Mouse (Mus musculus): ENCODE measurements around the gene Padi3. TPM values are rescaled to one million over a fixed set of nuclear protein-coding genes. Genes with fewer than 3 reads are reported as not detected.

Gene Padi3
- polyA plus RNA-seq, 1 experiment from 2014 or later = not detected

DNA sequence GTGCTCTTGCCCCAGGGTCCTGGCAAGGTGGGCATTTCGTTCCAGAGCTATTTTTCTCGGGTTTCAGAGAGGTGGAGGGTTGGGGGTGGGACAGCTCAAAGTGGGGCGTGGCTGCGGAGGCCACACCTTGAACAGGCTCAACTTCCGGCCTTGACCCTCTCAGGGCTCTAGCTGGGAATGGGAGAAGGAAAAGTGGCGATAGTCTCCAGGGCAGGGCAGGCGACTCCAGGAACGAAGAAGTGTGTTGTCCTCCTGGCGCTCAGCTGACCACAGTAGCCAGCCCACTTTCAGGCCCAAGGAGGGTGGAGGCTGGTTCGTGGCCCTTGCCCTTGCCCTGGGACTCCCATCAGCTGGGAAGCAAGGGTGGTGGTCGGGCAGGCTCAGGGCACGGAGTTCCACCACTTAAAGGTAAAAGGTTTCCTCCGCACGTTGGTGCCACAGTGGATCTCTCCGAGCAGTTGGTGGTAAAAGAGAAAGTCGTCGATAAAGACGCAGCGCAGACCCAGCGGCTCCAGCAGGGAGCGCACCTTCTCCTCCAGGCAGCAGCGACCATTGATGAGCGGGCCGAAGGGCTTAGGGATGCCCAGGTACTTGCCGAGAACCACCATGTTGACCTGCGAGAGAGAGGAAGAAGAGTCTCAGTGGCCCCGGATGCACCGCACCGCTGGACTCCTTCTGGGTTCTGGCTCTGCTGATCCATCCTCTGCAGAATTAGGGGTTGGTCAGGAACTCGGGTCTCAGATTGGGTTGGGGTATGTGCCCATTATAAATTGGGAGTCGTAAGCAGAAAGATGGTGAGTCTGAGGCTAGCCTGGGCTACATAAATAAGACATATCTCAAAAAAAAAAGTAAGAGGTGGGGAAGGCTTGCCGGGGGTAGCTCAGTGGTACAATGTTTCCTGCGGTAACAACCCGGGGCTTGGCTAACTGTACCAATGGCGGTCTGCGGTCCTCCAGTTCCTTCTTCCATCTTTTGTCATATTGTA lies 4.1 kb upstream of the Padi3 start:
- ATAC-seq (replicated peaks) = no peak
- Histone ChIP-seq H3K27me3 (0 out of 2 replicates have a peak, but pooled peaks cover 7% of the 10 kb centered on the region), H3K36me3 (no peaks in the 10 kb centered on the region), H3K9ac (replicated peaks) (no peak overlapping the region), H3K4me3 (peak overlapping the region; percentile 22), H3K27ac (replicated peaks) (no peak overlapping the region), H3K4me1 (peaks cover 15% of the 10 kb centered on the region), H3K4me2 (replicated peaks) (peak overlapping the region; percentile 36), H3K9me3 (no peaks in the 10 kb centered on the region)
- WGBS = 26% methylated on average over 36 of the region's 36 CpGs

DNA sequence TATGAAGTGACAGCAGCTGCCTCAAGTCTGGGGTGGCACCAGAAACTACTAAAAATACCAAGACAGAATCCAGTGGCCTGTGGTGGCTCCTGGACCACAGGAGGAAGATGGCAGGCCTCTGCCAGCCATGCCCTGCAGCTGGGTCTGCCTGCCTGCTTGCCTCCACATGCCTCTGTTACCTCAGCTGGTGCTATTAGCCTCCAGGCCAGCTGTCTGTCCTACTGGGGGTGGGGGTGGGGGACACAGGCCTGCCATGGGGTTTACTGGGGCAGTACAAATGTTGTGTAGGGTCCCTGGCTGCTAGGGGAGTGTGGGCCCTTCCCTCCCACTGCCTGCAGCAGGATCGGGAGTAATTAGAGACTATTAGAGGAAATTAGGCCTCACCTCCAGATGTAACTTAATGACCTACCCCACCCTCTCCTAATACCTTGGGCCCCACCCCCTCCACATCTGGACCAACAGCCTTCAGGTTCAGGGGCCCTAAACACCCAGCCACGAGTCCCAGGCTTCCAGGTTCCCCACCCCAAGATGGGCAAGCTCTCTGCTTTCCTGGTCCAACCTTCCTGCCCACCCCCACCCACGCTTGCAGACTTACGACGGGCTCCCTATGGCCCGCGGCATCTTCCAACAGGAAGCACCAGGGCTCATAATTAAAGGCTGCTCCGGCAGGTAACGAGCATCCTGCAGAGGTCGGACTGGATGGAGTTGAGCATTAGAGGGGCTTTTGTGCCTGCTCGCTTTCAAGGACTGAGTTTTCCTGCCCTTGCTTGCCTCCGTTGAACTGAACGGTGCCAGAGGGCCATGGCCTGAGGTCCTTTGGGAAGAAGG lies 3.1 kb upstream of the Padi3 start:
- Histone ChIP-seq H3K4me1 (peaks cover 15% of the 10 kb centered on the region), H3K9ac (replicated peaks) (no peak overlapping the region), H3K36me3 (no peaks in the 10 kb centered on the region), H3K4me3 (no peak overlapping the region), H3K9me3 (no peaks in the 10 kb centered on the region), H3K4me2 (replicated peaks) (peak overlapping the region; percentile 36; the same call in 1 of the 2 replicates), H3K27me3 (0 out of 2 replicates have a peak, but pooled peaks cover 7% of the 10 kb centered on the region), H3K27ac (replicated peaks) (no peak overlapping the region)
- ATAC-seq (replicated peaks) = no peak
- WGBS = 21% methylated on average over 13 of the region's 13 CpGs

DNA sequence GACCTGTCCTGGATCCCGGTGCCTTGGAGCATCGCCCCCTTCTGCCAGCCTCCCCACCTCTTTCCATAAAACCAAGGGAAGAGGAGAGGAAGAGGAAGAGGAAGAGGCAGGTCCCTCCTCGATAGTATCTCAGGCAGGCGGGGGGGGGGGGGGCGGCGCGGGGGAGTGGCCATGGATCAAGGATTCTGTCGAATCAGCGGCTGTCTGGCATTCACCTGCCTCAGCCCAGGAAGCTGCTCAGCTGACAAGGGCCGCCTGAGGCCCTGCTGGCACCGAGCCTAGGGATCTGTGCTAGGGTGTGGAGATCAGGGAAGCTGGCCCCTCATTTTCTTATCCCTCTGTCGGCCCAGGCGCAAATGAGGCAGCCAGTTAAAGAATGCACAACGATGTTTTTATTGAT lies 2.2 kb upstream of the Padi3 start:
- Histone ChIP-seq H3K4me2 (replicated peaks) (no peak overlapping the region), H3K9me3 (no peaks in the 10 kb centered on the region), H3K27me3 (0 out of 2 replicates have a peak, but pooled peaks cover 7% of the 10 kb centered on the region), H3K36me3 (no peaks in the 10 kb centered on the region), H3K27ac (replicated peaks) (no peak overlapping the region), H3K4me1 (peaks cover 15% of the 10 kb centered on the region), H3K4me3 (no peak overlapping the region), H3K9ac (replicated peaks) (no peak overlapping the region)
- 24% methylated on average over 10 of the region's 14 CpGs for WGBS
- ATAC-seq (replicated peaks) = no peak

DNA sequence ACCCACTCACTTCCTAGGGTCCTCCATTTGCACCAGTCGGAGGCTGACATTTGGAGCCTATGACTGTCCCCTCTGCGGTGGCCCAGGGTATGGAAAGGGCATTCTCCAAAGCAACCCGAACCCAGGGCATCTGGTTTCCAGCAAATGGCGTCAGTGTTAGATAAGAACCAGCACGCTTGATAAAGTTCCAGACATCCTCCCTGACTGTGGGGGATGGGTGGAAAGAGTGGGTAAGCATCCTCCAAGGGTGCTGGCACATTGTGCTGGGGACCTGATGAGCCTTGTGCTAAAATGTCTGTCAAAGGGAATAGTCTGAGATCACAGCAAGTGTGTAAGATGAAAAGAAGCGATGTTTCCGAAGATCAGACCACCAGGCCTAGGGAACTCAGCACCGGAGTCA lies 1.7 kb upstream of the Padi3 start:
- no peaks in the 10 kb centered on the region for H3K36me3 ChIP-seq
- H3K4me1 ChIP-seq = peaks cover 15% of the 10 kb centered on the region
- no peak overlapping the region for H3K4me2 ChIP-seq (replicated peaks)
- H3K27me3 ChIP-seq = 0 out of 2 replicates have a peak, but pooled peaks cover 7% of the 10 kb centered on the region
- 78% methylated on average over 8 of the region's 8 CpGs for WGBS
- H3K4me3 ChIP-seq = no peak overlapping the region
- ATAC-seq (replicated peaks) = no peak
- H3K27ac ChIP-seq (replicated peaks) = no peak overlapping the region
- H3K9me3 ChIP-seq = no peaks in the 10 kb centered on the region
- H3K9ac ChIP-seq (replicated peaks) = no peak overlapping the region

DNA sequence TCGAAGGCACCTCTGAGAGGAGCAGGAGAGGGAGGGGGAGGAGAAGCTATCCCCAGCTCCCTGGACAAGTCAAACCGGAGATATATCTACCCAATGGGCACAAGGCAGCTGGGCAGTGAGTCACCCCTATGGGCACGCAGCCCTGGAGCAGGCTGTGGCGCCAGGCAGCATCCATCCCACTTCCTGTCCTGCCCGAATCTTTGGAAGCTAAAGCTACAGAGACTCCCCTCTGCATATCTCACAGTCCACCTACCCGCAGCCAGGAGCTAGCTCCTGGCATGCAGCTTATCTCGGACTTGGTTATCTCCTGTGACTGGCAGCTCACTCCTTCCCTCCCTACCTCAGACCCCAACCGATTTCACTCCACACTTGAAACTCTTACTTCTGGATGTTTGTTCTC lies 1.3 kb downstream of the Padi3 start:
- Histone ChIP-seq H3K27ac (replicated peaks) (no peak overlapping the region), H3K36me3 (no peaks in the 10 kb centered on the region), H3K9ac (replicated peaks) (no peak overlapping the region), H3K4me2 (replicated peaks) (no peak overlapping the region), H3K4me1 (peaks cover 11% of the 10 kb centered on the region), H3K27me3 (0 out of 2 replicates have a peak, but pooled peaks cover 7% of the 10 kb centered on the region), H3K9me3 (no peaks in the 10 kb centered on the region), H3K4me3 (no peak overlapping the region)
- ATAC-seq (replicated peaks) = no peak
- WGBS = 89% methylated on average over 8 of the region's 8 CpGs

DNA sequence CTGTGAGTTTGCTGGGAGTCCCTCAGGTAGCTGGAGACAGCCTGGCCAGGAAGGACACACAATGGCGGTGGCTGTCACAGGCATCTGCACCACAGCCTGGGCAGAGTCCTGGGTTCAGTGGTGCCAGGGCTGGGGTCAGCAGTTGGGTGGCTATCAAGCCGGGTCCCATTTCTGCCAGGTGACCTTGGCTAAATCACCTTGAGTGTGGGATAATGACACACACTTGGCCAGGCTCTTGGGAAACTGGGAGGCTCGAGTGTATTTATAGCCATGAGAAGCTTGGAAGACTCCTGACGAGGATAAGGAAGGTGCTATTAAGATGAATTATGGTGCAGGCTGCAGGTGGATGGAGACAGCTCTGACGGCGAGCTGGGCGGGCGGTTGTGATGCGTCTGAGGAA lies 5.8 kb downstream of the Padi3 start:
- no peaks in the 10 kb centered on the region for H3K27me3 ChIP-seq
- 84% methylated on average over 9 of the region's 9 CpGs for WGBS
- H3K27ac ChIP-seq (replicated peaks) = no peak overlapping the region
- no peaks in the 10 kb centered on the region for H3K4me1 ChIP-seq
- no peaks in the 10 kb centered on the region for H3K36me3 ChIP-seq
- H3K9me3 ChIP-seq = no peaks in the 10 kb centered on the region
- H3K4me3 ChIP-seq = no peak overlapping the region
- no peak overlapping the region for H3K4me2 ChIP-seq (replicated peaks)
- H3K9ac ChIP-seq (replicated peaks) = no peak overlapping the region
- no peak for ATAC-seq (replicated peaks)

DNA sequence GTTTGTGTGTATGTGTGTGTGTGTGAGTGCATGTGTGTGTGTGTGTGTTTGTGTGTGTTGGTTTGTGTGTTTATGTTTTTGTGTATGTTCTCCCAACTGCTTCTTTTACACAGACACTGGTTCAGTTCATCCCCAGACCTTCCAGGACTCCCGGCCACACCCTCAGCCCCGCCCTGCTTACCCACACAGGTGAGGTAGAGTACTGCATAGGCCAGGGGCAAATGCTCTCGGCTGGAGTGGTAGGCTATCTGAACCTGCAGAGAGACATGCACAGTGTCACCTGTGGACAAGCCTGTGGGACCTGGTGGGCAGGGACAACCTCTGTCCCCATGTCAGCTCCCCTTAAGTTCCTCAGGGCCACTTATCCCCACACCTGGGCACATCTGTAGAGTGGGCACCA lies 9.1 kb downstream of the Padi3 start:
- H3K36me3 ChIP-seq = no peaks in the 10 kb centered on the region
- no peak overlapping the region for H3K4me3 ChIP-seq
- H3K4me2 ChIP-seq (replicated peaks) = no peak overlapping the region
- no peaks in the 10 kb centered on the region for H3K9me3 ChIP-seq
- no peaks in the 10 kb centered on the region for H3K4me1 ChIP-seq
- 80% methylated on average over 3 of the region's 3 CpGs for WGBS
- no peaks in the 10 kb centered on the region for H3K27me3 ChIP-seq
- ATAC-seq (replicated peaks) = no peak
- no peak overlapping the region for H3K9ac ChIP-seq (replicated peaks)
- H3K27ac ChIP-seq (replicated peaks) = no peak overlapping the region

DNA sequence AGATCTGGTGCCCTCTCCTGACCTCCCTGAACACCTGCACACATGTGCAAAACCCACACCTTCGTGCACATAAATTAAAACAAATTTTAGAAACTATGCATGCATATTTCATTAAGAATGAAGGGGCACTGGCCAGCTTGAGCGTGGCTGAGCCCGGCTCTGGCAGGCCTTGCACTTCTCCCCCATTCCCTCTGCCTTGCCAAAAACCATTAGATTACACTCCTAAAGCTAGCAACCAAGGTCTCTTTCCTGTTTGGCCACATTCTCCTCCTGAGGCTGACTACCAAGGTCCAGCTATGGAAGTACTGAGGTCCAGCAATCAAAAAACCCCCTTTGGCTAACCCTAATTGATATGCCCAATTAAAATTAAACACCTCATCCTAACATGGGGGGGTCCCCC lies 13.7 kb downstream of the Padi3 start:
- no peak overlapping the region for H3K4me2 ChIP-seq (replicated peaks)
- ATAC-seq (replicated peaks) = no peak
- no peak overlapping the region for H3K9ac ChIP-seq (replicated peaks)
- H3K36me3 ChIP-seq = no peaks in the 10 kb centered on the region
- no peaks in the 10 kb centered on the region for H3K9me3 ChIP-seq
- no peaks in the 10 kb centered on the region for H3K4me1 ChIP-seq
- 80% methylated on average over 3 of the region's 3 CpGs for WGBS
- H3K27ac ChIP-seq (replicated peaks) = no peak overlapping the region
- no peak overlapping the region for H3K4me3 ChIP-seq
- H3K27me3 ChIP-seq = no peaks in the 10 kb centered on the region

DNA sequence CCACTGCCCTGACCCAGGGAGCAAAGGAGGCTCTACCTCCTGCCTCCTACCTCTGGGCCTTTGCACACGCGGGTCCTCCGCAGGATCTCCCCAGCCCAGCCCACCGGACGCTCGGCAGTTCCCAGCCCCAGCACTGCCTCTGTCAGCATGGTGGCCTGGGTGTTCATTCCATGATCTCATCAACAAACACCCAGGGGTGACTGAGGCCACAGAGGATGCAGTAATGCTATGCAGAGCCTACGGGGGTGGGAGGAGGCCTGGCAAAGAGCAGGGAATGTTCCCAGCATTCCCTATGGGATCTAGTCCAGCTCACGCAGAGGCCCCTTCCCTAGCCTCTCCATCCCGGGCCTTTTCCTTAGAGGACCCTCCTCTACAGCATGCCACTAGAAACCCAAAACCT lies 15.8 kb downstream of the Padi3 start:
- Histone ChIP-seq H3K4me1 (no peaks in the 10 kb centered on the region), H3K9ac (replicated peaks) (no peak overlapping the region), H3K36me3 (no peaks in the 10 kb centered on the region), H3K27me3 (no peaks in the 10 kb centered on the region), H3K4me2 (replicated peaks) (no peak overlapping the region), H3K9me3 (no peaks in the 10 kb centered on the region), H3K4me3 (no peak overlapping the region), H3K27ac (replicated peaks) (no peak overlapping the region)
- WGBS = 86% methylated on average over 9 of the region's 9 CpGs
- ATAC-seq (replicated peaks) = no peak

DNA sequence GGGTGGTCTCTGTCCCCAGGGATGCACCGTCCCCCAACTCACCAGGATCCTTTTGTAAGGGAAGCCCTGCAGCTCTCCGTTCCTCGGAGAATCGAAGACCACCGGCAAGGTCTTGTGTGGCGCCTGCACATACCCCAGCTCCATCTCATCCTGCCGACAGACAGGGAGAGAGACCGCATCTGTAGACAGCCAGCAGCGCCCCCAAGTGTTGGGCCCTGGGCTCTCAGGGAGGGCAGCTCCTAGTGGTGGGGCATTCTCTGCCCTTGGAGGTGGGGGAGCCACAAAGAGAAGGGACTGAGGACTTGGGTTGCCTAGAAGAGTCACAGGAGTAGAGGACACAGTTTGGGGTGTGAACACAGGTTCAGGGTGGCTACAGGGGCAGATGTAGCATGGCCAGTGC lies 16.7 kb downstream of the Padi3 start:
- Histone ChIP-seq H3K4me1 (no peaks in the 10 kb centered on the region), H3K4me2 (replicated peaks) (no peak overlapping the region), H3K9me3 (no peaks in the 10 kb centered on the region), H3K27me3 (no peaks in the 10 kb centered on the region), H3K4me3 (no peak overlapping the region), H3K36me3 (no peaks in the 10 kb centered on the region), H3K27ac (replicated peaks) (no peak overlapping the region), H3K9ac (replicated peaks) (no peak overlapping the region)
- ATAC-seq (replicated peaks) = no peak
- 36% methylated on average over 9 of the region's 9 CpGs for WGBS

DNA sequence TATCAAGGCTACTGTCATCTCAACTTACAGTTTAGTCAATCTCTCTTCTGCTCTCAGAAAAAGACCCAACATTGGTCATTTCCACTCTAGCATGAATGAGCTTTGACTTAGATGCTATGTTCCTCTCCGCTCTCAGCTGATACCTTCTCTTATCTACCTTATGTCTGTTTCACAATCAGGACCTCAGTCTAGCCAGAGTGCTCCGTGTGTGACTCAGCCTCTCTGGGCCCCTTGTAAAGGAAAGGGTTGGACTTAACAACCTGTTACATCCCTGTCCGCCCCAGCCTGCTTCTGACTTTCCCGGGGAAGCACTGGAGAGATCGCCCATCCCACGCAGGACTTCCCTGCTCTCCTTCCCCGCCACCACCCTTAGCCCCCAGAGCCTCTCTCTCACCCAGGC lies 17.9 kb downstream of the Padi3 start:
- Histone ChIP-seq H3K27me3 (no peaks in the 10 kb centered on the region), H3K4me1 (no peaks in the 10 kb centered on the region), H3K4me3 (no peak overlapping the region), H3K4me2 (replicated peaks) (no peak overlapping the region), H3K9ac (replicated peaks) (no peak overlapping the region), H3K27ac (replicated peaks) (no peak overlapping the region), H3K9me3 (no peaks in the 10 kb centered on the region), H3K36me3 (no peaks in the 10 kb centered on the region)
- ATAC-seq (replicated peaks) = no peak
- whole genome bisulfite sequencing = 92% methylated on average over 7 of the region's 7 CpGs

DNA sequence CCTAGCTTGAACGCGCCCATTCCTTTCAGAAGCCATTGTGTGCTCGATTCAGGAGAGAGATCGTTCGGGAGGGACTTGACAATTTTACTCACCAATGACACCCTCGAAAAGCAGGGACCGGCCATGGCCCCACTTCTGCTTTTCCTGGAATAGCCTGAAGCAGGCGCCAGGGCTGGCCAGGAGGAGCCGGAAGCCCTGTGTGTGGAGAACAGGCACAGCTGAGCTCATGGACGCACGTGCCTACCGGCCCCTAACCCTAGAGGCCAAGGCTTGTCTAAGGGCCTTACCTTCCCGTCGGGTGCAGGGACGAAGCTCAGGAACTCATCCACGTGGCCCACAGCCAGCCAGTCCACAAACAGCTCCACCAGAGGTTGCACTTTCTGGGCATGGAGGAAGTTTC lies 19.4 kb downstream of the Padi3 start:
- Histone ChIP-seq H3K27me3 (no peaks in the 10 kb centered on the region), H3K9me3 (no peaks in the 10 kb centered on the region), H3K27ac (replicated peaks) (no peak overlapping the region), H3K4me1 (no peaks in the 10 kb centered on the region), H3K4me3 (no peak overlapping the region), H3K36me3 (no peaks in the 10 kb centered on the region), H3K9ac (replicated peaks) (no peak overlapping the region), H3K4me2 (replicated peaks) (no peak overlapping the region)
- WGBS = 84% methylated on average over 16 of the region's 16 CpGs
- no peak for ATAC-seq (replicated peaks)
